Mouse (Mus musculus) lung, postnatal 0 days (tissue): ENCODE measurements around the gene C2cd6.

Experiments
- CTCF ChIP-seq: IDR thresholded peaks from 2 replicates; pipeline ENCODE4 v1.5.1; 2016; ENCODE audit warnings: antibody characterized with exemption, mild to moderate bottlenecking
- EP300 ChIP-seq: IDR thresholded peaks from 2 replicates; pipeline ENCODE4 v1.6.1; 2016; ENCODE audit warnings: antibody characterized with exemption, mild to moderate bottlenecking, control low read depth

GRCm38 (mm10) chr1:59063697-59064096 is 31.0 kb downstream of the C2cd6 start:
- TF ChIP-seq CTCF (no peak), EP300 (no peak)
